Mouse (Mus musculus): ENCODE results near the gene Klrb1.
A peak's percentile ranks its signal among the peaks of the same experiment; 100 is the strongest.
"Not testable (repeated sequence)": the region's sequence is repeated elsewhere in the genome, so short reads cannot be mapped to it uniquely, and the experiment has no call there.

The Klrb1 gene

GRCm38 (mm10) chr6:128722959-128723358 is at the start of gene Klrb1:
TSS of gene Klrb1 (minus strand) at chr6:128723059.
- DNase-seq (ENCODE audit: low spot score) = no peak

GRCm38 (mm10) chr6:128769481-128770253 is 46.8 kb upstream of the Klrb1 start:
- no peak for DNase-seq (ENCODE audit: low spot score)

- DNase-seq (ENCODE audit: low spot score) = no peak
These were observed 45.2 kb upstream of the Klrb1 start for GRCm38 (mm10) chr6:128768047-128768446.

- DNase-seq (ENCODE audit: low spot score) = peak; percentile 20
These were observed 43.8 kb upstream of the Klrb1 start for GRCm38 (mm10) chr6:128766486-128767254.

GRCm38 (mm10) chr6:128765211-128765610 is 42.4 kb upstream of the Klrb1 start:
- no peak for DNase-seq (ENCODE audit: low spot score)

GRCm38 (mm10) chr6:128764598-128764997 is 41.7 kb upstream of the Klrb1 start:
- DNase-seq (ENCODE audit: low spot score) = no peak

- DNase-seq (ENCODE audit: low spot score) = peak; percentile 95
These were observed 41.1 kb upstream of the Klrb1 start for GRCm38 (mm10) chr6:128763736-128764523.

- DNase-seq (ENCODE audit: low spot score) = not testable (repeated sequence)
These were observed 40.2 kb upstream of the Klrb1 start for GRCm38 (mm10) chr6:128762892-128763670.

- DNase-seq (ENCODE audit: low spot score) = no peak
These were observed 38.3 kb upstream of the Klrb1 start for GRCm38 (mm10) chr6:128761144-128761540.

GRCm38 (mm10) chr6:128760416-128761143 is 37.7 kb upstream of the Klrb1 start:
- DNase-seq (ENCODE audit: low spot score) = peak; percentile 89

- DNase-seq (ENCODE audit: low spot score) = peak; percentile 82
These were observed 37.2 kb upstream of the Klrb1 start for GRCm38 (mm10) chr6:128760016-128760415.

GRCm38 (mm10) chr6:128759221-128759950 is 36.5 kb upstream of the Klrb1 start:
- DNase-seq (ENCODE audit: low spot score) = no peak

GRCm38 (mm10) chr6:128755402-128755763 is 32.5 kb upstream of the Klrb1 start:
- DNase-seq (ENCODE audit: low spot score) = not testable (repeated sequence)

GRCm38 (mm10) chr6:128754748-128755401 is 32.0 kb upstream of the Klrb1 start:
- not testable (repeated sequence) for DNase-seq (ENCODE audit: low spot score)

- DNase-seq (ENCODE audit: low spot score) = not testable (repeated sequence)
These were observed 31.4 kb upstream of the Klrb1 start for GRCm38 (mm10) chr6:128754265-128754664.

GRCm38 (mm10) chr6:128753610-128754224 is 30.9 kb upstream of the Klrb1 start:
- DNase-seq (ENCODE audit: low spot score) = peak; percentile 31

- DNase-seq (ENCODE audit: low spot score) = not testable (repeated sequence)
These were observed 24.1 kb upstream of the Klrb1 start for GRCm38 (mm10) chr6:128747006-128747405.

GRCm38 (mm10) chr6:128737445-128737844 is 14.6 kb upstream of the Klrb1 start:
- DNase-seq (ENCODE audit: low spot score) = no peak

GRCm38 (mm10) chr6:128736100-128736499 is 13.2 kb upstream of the Klrb1 start:
- DNase-seq (ENCODE audit: low spot score) = no peak

All from spleen, adult 12 weeks (tissue).